Mouse (Mus musculus) lung, postnatal 0 days (tissue): ENCODE results near the gene C330021F23Rik.

Experiments
- CTCF ChIP-seq: IDR thresholded peaks from 2 replicates; pipeline ENCODE4 v1.5.1; 2016; ENCODE audit warnings: antibody characterized with exemption, mild to moderate bottlenecking
- EP300 ChIP-seq: IDR thresholded peaks from 2 replicates; pipeline ENCODE4 v1.6.1; 2016; ENCODE audit warnings: antibody characterized with exemption, mild to moderate bottlenecking, control low read depth

DNA sequence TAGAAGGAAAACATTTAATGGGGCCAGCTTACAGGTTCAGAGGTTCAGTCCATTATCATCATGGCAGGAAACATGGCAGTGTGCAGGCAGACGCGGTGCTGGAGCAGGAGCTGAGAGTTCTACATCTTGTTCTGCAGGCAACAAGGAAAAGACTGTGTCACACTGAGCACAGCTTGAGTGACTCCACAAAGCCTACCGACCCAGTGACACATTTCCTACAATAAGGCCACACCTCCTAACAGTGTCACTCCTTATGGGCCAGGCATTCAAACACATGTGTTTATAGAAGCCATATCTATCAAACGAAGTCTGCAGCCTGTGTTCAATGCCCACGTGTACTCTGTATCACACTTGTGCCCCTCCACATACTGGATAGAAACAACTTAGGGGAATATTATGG lies 2.0 kb downstream of the C330021F23Rik start:
- TF ChIP-seq CTCF, result no peak
- TF ChIP-seq EP300, result no peak
